Mouse (Mus musculus) thymus, adult 2 months (tissue): Measurements from ENCODE around the gene Gm20388. TPM values are rescaled to one million over a fixed set of nuclear protein-coding genes. Genes with fewer than 3 reads are reported as not detected.

Experiments used
- DNase-seq: peaks from one replicate; pipeline ENCODE4 v3.0.0; 2021
- H3K27ac ChIP-seq: fragments of 200-500 bp; 2 replicates; pipeline ENCODE4 v1.5.1; 2012; ENCODE audit warnings: low read length, control low read depth; ENCODE audit not compliant: control insufficient read depth, insufficient read depth
- H3K27me3 ChIP-seq: fragments of 200-500 bp; 2 replicates; pipeline ENCODE4 v1.6.1; 2012; ENCODE audit warnings: mild to moderate bottlenecking, low read length, moderate library complexity, mixed read lengths; ENCODE audit not compliant: control insufficient read depth, insufficient read depth
- H3K36me3 ChIP-seq: fragments of 200-500 bp; 2 replicates; pipeline ENCODE4 v1.6.1; 2012; ENCODE audit warnings: mild to moderate bottlenecking, low read length, moderate library complexity; ENCODE audit not compliant: control insufficient read depth, insufficient read depth
- H3K4me1 ChIP-seq: fragments of 200-500 bp; replicated peaks from 2 replicates; pipeline ENCODE4 v1.6.1; 2012; ENCODE audit warnings: low read length; ENCODE audit not compliant: control insufficient read depth, insufficient read depth
- H3K4me3 ChIP-seq: fragments of 200-500 bp; 2 replicates; pipeline ENCODE4 v1.5.1; 2012; ENCODE audit warnings: mild to moderate bottlenecking, low read length, control low read depth, moderate library complexity; ENCODE audit not compliant: control insufficient read depth, insufficient read depth
- CTCF ChIP-seq: fragments of 200-500 bp; IDR thresholded peaks from 2 replicates; pipeline ENCODE4 v1.5.1; 2012; ENCODE audit warnings: mild to moderate bottlenecking, control low read depth, low read length, moderate library complexity, borderline replicate concordance; ENCODE audit not compliant: control insufficient read depth, poor library complexity, insufficient read depth; ENCODE audit errors: extremely low read depth
- POLR2A ChIP-seq: fragments of 200-500 bp; IDR thresholded peaks from 2 replicates; pipeline ENCODE4 v1.6.1; 2012; ENCODE audit warnings: mild to moderate bottlenecking, low read length, control low read depth, moderate library complexity; ENCODE audit not compliant: control insufficient read depth, poor library complexity, insufficient read depth; ENCODE audit errors: extremely low read depth
- WGBS: fragments of 180-500 bp; shearing (Covaris S2); methylation state at CpG from one replicate; pipeline ENCODE4 v1.1.7; 2018; 5-methylcytosine and 5-hydroxymethylcytosine counted together
- polyA plus RNA-seq: library from polyadenylated mRNA; depleted of rRNA; stranded (reverse); fragments of >200 nt; gene quantifications from 2 replicates; pipeline ENCODE4 v1.2.3, GENCODE M21; 2012

Gm20388 gene
- polyA plus RNA-seq, 1 experiment = 103 TPM

DNA sequence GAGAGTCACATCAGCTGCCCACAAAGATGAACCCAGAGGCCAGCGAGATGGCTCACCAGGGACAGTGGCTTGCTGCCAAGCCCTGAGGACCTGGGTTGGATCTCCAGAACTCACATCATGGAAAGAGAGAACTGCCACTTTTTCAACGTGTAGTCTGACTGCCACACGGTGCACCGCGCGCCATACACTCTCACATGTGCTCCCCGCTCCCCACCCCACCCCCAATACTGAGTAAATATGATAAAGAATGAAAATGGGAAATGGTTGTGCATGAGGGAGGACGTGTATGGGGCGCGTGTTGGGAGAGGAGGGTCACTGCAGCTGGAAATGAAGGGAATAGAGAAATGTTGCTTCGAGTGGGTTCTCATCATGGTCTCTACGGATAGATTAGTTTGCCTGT lies 559.5 kb downstream of the Gm20388 start:
- Histone ChIP-seq H3K4me1 (peaks cover 54% of the 10 kb centered on the region), H3K4me3 (no peak overlapping the region), H3K27me3 (no peaks in the 10 kb centered on the region), H3K36me3 (no peaks in the 10 kb centered on the region), H3K27ac (no peak overlapping the region)
- no peak for TF ChIP-seq CTCF
- 81% methylated on average over 12 of the region's 12 CpGs for WGBS
- DNase-seq = no peak

DNA sequence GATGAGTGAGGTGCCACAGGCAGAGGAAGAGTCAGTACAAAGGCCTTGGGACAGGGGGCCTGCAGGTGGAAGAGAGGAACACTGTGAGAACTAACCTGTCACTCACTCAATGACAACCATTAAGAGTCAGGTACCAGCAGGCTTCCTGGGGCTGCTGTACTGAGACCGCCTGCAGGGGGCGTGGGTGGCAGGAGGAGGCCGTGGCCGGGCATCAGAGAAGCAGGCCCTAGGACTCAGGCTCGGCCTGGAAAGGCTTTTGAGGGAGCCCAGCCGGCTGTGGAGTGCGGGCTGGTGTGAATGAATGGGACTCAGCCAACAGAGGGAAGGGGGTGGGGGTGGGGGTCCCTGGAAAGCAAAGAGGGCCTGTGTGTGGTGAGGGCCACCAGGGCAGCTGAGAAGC lies 560.5 kb downstream of the Gm20388 start:
- WGBS = 69% methylated on average over 7 of the region's 7 CpGs
- Histone ChIP-seq H3K36me3 (no peaks in the 10 kb centered on the region), H3K4me3 (no peak overlapping the region), H3K27me3 (no peaks in the 10 kb centered on the region), H3K27ac (no peak overlapping the region), H3K4me1 (peaks cover 59% of the 10 kb centered on the region)
- DNase-seq = peak; percentile 51
- TF ChIP-seq POLR2A (no peak), CTCF (peak; percentile 43; the same call in 1 of the 2 replicates)

GRCm38 (mm10) chr8:120471752-120472151 lies 561.1 kb downstream of the Gm20388 start:
- no peaks in the 10 kb centered on the region for H3K27me3 ChIP-seq
- 68% methylated on average over 2 of the region's 2 CpGs for WGBS
- no peak for TF ChIP-seq POLR2A
- TF ChIP-seq CTCF = no peak
- H3K27ac ChIP-seq = no peak overlapping the region
- H3K4me3 ChIP-seq = no peak overlapping the region
- no peak for DNase-seq
- no peaks in the 10 kb centered on the region for H3K36me3 ChIP-seq
- peaks cover 60% of the 10 kb centered on the region for H3K4me1 ChIP-seq

GRCm38 (mm10) chr8:120472230-120472629 lies 561.6 kb downstream of the Gm20388 start:
- WGBS = 93% methylated on average over 16 of the region's 16 CpGs
- no peak for TF ChIP-seq POLR2A
- TF ChIP-seq CTCF = no peak
- no peak overlapping the region for H3K4me3 ChIP-seq
- peaks cover 60% of the 10 kb centered on the region for H3K4me1 ChIP-seq
- no peak overlapping the region for H3K27ac ChIP-seq
- H3K36me3 ChIP-seq = no peaks in the 10 kb centered on the region
- no peaks in the 10 kb centered on the region for H3K27me3 ChIP-seq
- DNase-seq = no peak

- no peak overlapping the region for H3K27ac ChIP-seq
- TF ChIP-seq POLR2A (no peak), CTCF (no peak)
- peak; percentile 56 for DNase-seq
- no peak overlapping the region for H3K4me3 ChIP-seq
- 25% methylated on average over 13 of the region's 13 CpGs for WGBS
- no peaks in the 10 kb centered on the region for H3K27me3 ChIP-seq
- H3K36me3 ChIP-seq = no peaks in the 10 kb centered on the region
- H3K4me1 ChIP-seq = peaks cover 60% of the 10 kb centered on the region
Measured at GRCm38 (mm10) chr8:120473729-120474364, 563.2 kb downstream of the Gm20388 start.

- H3K4me1 ChIP-seq = peaks cover 60% of the 10 kb centered on the region
- 84% methylated on average over 11 of the region's 11 CpGs for WGBS
- DNase-seq = no peak
- H3K36me3 ChIP-seq = no peaks in the 10 kb centered on the region
- no peak overlapping the region for H3K4me3 ChIP-seq
- H3K27me3 ChIP-seq = no peaks in the 10 kb centered on the region
- TF ChIP-seq CTCF (no peak), POLR2A (no peak)
- no peak overlapping the region for H3K27ac ChIP-seq
Measured at GRCm38 (mm10) chr8:120474496-120475235, 564.0 kb downstream of the Gm20388 start.
